Mouse (Mus musculus) liver, embryonic 14.5 days (tissue): ENCODE results near the gene Dmd.

ENCODE experiments used
- CTCF ChIP-seq: IDR thresholded peaks from 2 replicates; pipeline ENCODE4 v1.5.1; 2016; ENCODE audit warnings: antibody characterized with exemption, low read depth, control low read depth
- EP300 ChIP-seq: IDR thresholded peaks from 2 replicates; pipeline ENCODE4 v1.6.1; 2016; ENCODE audit warnings: antibody characterized with exemption, low read depth

DNA sequence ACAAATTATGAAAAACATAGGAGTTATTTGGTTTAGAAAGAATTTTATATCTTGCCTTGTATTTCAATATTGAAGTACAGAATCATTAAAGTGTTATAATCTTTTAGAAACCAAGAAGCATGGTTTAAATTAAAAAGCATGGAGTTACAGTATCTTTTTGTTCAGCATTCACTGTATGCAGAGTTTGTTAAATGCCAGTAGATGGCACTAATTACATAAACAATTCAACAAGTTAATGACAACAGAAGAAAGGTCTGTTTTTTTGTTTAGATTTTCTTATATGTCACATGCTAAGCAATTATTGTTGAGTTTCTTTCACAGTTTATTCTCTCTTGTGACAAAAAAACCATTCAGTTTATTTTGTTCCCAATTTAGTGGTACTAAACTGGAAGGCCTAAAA, 1649.8 kb downstream of the Dmd start:
- TF ChIP-seq CTCF = no peak
- TF ChIP-seq EP300 = no peak
